Mouse (Mus musculus): ENCODE data around the gene Tnfrsf21. TPM values are rescaled to one million over a fixed set of nuclear protein-coding genes. Genes with fewer than 3 reads are reported as not detected.

Tnfrsf21 gene
- polyA plus RNA-seq, 1 experiment from 2014 or later = 36.9 TPM

DNA sequence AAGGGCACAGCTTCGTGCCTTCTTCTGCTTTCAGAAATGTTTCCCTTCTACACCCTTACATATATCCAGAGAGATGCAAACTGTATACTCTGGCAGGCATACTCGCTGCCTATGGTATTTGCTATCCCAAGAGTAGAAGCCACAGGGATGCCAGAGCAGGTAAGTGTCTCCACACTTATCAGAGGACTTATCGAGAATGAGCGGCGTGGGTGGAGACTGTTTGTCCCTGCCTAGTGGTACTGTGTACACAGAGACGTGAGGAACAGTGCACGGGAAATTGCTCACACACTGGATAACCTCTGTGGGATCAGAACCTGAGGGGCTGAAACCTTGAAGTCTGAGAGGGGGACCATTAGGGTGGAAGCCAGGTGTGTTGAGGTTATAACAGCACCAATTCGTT, 59.6 kb downstream of the Tnfrsf21 start:
- no peaks in the 10 kb centered on the region for H3K9me3 ChIP-seq (ENCODE audit: control insufficient read depth, low read length)
- TF ChIP-seq EP300 (optimal IDR thresholded peaks at IDR 0.05) = no peak
- TF ChIP-seq CTCF (IDR thresholded peaks at IDR 0.05; ENCODE audit: low read depth) = no peak
- H3K27ac ChIP-seq (replicated peaks) = peak overlapping the region; percentile 76
- no peaks in the 10 kb centered on the region for H3K4me1 ChIP-seq (replicated peaks; ENCODE audit: control insufficient read depth, insufficient read depth)
- no peak overlapping the region for H3K9ac ChIP-seq (ENCODE audit: low read length)
- DNase-seq (ENCODE audit: low spot score) = peak; percentile 64
- ATAC-seq (ENCODE audit: low FRiP score, low TSS enrichment) = peak; percentile 73
- H3K4me3 ChIP-seq (ENCODE audit: low read depth, low read length) = no peak overlapping the region
- H3K4me2 ChIP-seq (replicated peaks; ENCODE audit: low read depth) = no peak overlapping the region
- H3K27me3 ChIP-seq (ENCODE audit: control insufficient read depth, insufficient read depth, low read length) = no peaks in the 10 kb centered on the region
- no peaks in the 10 kb centered on the region for H3K36me3 ChIP-seq (ENCODE audit: control insufficient read depth, insufficient read depth, low read length)
- 59% methylated on average over 8 of the region's 8 CpGs for WGBS

DNA sequence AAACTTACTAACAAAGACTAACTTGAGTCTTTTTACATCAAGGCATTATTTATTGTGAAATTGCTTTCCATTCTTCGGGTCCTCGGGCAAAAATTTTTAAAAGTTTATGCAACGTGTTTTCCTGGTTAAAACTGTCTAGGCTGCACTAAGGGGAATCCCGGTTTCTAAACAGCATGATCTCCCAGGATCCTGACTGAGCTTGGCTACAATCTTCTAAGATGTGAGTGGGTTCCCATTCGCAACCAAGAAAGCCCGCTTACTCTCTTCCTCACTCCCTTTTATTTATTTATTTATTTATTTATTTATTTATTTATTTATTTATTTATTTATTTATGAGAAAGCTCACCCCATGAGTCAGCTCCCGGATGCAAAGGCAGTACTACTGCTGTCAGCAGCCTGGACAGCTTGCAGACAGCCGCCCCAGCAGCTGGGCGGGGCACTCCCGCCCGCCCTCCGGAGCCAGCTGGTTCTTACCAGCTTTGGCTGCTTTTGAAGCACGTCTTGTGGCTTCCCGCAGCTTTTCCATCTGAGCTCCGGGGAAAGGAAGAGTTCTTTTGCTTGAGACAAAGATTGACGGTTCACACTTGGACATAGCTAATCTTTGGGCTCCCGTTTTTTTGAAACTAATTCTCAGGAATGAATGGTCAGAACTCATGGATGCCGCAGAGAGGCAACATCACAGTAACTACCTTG, 60.6 kb downstream of the Tnfrsf21 start:
- peak overlapping the region; percentile 39 for H3K4me2 ChIP-seq (replicated peaks; ENCODE audit: low read depth)
- H3K9me3 ChIP-seq (ENCODE audit: control insufficient read depth, low read length) = no peaks in the 10 kb centered on the region
- H3K4me1 ChIP-seq (replicated peaks; ENCODE audit: control insufficient read depth, insufficient read depth) = no peaks in the 10 kb centered on the region
- DNase-seq (ENCODE audit: low spot score) = peak; percentile 90
- 0 out of 2 replicates have a peak overlapping the region, but pooled peaks have one; percentile 23 for H3K9ac ChIP-seq (ENCODE audit: low read length)
- ATAC-seq (ENCODE audit: low FRiP score, low TSS enrichment) = peak; percentile 91
- WGBS = 16% methylated on average over 18 of the region's 18 CpGs
- H3K27ac ChIP-seq (replicated peaks) = peak overlapping the region; percentile 76
- H3K4me3 ChIP-seq (ENCODE audit: low read depth, low read length) = peak overlapping the region; percentile 17; the same call in 1 of the 2 replicates
- TF ChIP-seq EP300 (optimal IDR thresholded peaks at IDR 0.05) = no peak
- no peak for TF ChIP-seq CTCF (IDR thresholded peaks at IDR 0.05; ENCODE audit: low read depth)
- H3K36me3 ChIP-seq (ENCODE audit: control insufficient read depth, insufficient read depth, low read length) = no peaks in the 10 kb centered on the region
- H3K27me3 ChIP-seq (ENCODE audit: control insufficient read depth, insufficient read depth, low read length) = no peaks in the 10 kb centered on the region

DNA sequence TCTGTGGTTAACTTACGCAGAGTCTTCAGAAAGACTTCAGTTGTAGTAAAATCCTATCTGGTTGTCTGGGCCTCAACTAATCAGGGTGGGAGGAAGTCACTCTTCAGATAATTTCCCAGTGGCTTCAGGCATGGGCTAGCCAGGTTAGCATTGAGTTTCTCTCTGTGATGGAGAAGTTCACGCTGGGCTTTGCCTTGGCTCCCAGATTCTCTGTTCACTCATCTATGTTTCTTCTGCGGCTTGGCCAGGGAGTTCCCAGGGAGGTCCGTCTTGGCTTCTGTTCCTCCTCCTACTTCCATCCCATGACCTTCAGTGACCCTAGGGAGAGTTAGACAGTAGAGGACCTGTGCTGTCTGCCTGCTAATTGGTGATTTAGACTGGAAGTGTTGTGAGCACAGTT, 61.2 kb downstream of the Tnfrsf21 start:
- Histone ChIP-seq H3K36me3 (ENCODE audit: control insufficient read depth, insufficient read depth, low read length) (no peaks in the 10 kb centered on the region), H3K4me2 (replicated peaks; ENCODE audit: low read depth) (peak overlapping the region; percentile 39), H3K9me3 (ENCODE audit: control insufficient read depth, low read length) (no peaks in the 10 kb centered on the region), H3K9ac (ENCODE audit: low read length) (0 out of 2 replicates have a peak overlapping the region, but pooled peaks have one; percentile 23), H3K27ac (replicated peaks) (peak overlapping the region; percentile 73), H3K27me3 (ENCODE audit: control insufficient read depth, insufficient read depth, low read length) (no peaks in the 10 kb centered on the region), H3K4me3 (ENCODE audit: low read depth, low read length) (peak overlapping the region; percentile 17; the same call in 1 of the 2 replicates), H3K4me1 (replicated peaks; ENCODE audit: control insufficient read depth, insufficient read depth) (no peaks in the 10 kb centered on the region)
- TF ChIP-seq EP300 (optimal IDR thresholded peaks at IDR 0.05) (no peak), CTCF (IDR thresholded peaks at IDR 0.05; ENCODE audit: low read depth) (no peak)
- ATAC-seq (ENCODE audit: low FRiP score, low TSS enrichment) (0 out of 2 replicates have a peak, but pooled peaks have one; percentile 3), DNase-seq (ENCODE audit: low spot score) (no peak)
- 44% methylated on average over 4 of the region's 4 CpGs for WGBS

DNA sequence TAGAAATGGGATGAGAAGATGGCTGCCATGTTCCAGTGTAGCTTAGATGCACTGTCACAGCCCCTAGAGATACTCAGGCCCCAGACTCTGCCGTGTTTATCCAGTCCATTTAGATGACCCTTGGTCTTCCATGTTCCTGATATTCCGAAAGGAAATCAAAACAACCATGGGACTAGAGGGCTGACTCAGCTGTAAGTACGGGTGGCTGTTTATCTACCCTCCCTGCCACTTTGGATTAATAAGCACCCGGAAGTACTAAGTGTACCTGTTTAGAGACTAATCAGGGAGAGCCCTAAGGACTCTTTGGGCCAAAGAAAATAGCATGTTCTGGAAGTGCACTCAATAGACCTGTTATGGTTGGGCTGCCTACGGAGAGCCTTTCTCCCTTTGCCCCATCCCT, 64.9 kb downstream of the Tnfrsf21 start:
- Histone ChIP-seq H3K4me3 (ENCODE audit: low read depth, low read length) (no peak overlapping the region), H3K9ac (ENCODE audit: low read length) (no peak overlapping the region), H3K4me2 (replicated peaks; ENCODE audit: low read depth) (no peak overlapping the region), H3K36me3 (ENCODE audit: control insufficient read depth, insufficient read depth, low read length) (no peaks in the 10 kb centered on the region), H3K27ac (replicated peaks) (0 out of 2 replicates have a peak overlapping the region, but pooled peaks have one; percentile 58), H3K27me3 (ENCODE audit: control insufficient read depth, insufficient read depth, low read length) (no peaks in the 10 kb centered on the region), H3K9me3 (ENCODE audit: control insufficient read depth, low read length) (no peaks in the 10 kb centered on the region), H3K4me1 (replicated peaks; ENCODE audit: control insufficient read depth, insufficient read depth) (no peaks in the 10 kb centered on the region)
- TF ChIP-seq EP300 (optimal IDR thresholded peaks at IDR 0.05) (no peak), CTCF (IDR thresholded peaks at IDR 0.05; ENCODE audit: low read depth) (no peak)
- ATAC-seq (ENCODE audit: low FRiP score, low TSS enrichment) (peak; percentile 60; the same call in 1 of the 2 replicates), DNase-seq (ENCODE audit: low spot score) (no peak)
- WGBS = 67% methylated on average over 5 of the region's 5 CpGs

DNA sequence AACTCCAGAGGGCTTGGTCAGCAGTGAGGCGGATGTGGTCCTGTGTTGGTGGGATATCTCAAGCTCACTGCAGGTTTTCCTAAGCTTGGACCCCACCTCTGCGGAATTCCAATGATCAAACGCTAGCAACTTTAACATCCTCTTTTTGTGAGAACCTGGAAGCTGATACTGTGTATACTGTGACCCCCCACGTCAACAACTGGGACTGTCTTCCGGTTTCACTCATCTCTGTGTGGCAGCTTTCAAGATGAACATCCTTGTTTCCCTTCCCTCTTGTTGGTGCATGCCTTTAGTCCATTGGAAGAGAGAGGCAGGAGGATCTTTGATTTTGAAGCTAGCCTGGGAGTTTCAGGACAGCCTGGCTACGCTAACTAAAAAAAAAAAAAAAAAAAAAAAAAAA, 73.1 kb downstream of the Tnfrsf21 start:
- no peaks in the 10 kb centered on the region for H3K27me3 ChIP-seq (ENCODE audit: control insufficient read depth, insufficient read depth, low read length)
- no peak for ATAC-seq (ENCODE audit: low FRiP score, low TSS enrichment)
- no peak overlapping the region for H3K4me2 ChIP-seq (replicated peaks; ENCODE audit: low read depth)
- no peaks in the 10 kb centered on the region for H3K4me1 ChIP-seq (replicated peaks; ENCODE audit: control insufficient read depth, insufficient read depth)
- H3K27ac ChIP-seq (replicated peaks) = no peak overlapping the region
- 84% methylated on average over 6 of the region's 6 CpGs for WGBS
- H3K36me3 ChIP-seq (ENCODE audit: control insufficient read depth, insufficient read depth, low read length) = peaks cover 4% of the 10 kb centered on the region; the same call in 1 of the 2 replicates
- TF ChIP-seq EP300 (optimal IDR thresholded peaks at IDR 0.05) = no peak
- TF ChIP-seq CTCF (IDR thresholded peaks at IDR 0.05; ENCODE audit: low read depth) = no peak
- H3K9me3 ChIP-seq (ENCODE audit: control insufficient read depth, low read length) = no peaks in the 10 kb centered on the region
- no peak overlapping the region for H3K4me3 ChIP-seq (ENCODE audit: low read depth, low read length)
- DNase-seq (ENCODE audit: low spot score) = no peak
- H3K9ac ChIP-seq (ENCODE audit: low read length) = no peak overlapping the region

Data from stomach, postnatal 0 days (tissue).